Mouse (Mus musculus): ENCODE results near the gene E4f1. TPM values are rescaled to one million over a fixed set of nuclear protein-coding genes. Genes with fewer than 3 reads are reported as not detected.

E4f1 gene
- polyA plus RNA-seq, 1 experiment, result not detected

DNA sequence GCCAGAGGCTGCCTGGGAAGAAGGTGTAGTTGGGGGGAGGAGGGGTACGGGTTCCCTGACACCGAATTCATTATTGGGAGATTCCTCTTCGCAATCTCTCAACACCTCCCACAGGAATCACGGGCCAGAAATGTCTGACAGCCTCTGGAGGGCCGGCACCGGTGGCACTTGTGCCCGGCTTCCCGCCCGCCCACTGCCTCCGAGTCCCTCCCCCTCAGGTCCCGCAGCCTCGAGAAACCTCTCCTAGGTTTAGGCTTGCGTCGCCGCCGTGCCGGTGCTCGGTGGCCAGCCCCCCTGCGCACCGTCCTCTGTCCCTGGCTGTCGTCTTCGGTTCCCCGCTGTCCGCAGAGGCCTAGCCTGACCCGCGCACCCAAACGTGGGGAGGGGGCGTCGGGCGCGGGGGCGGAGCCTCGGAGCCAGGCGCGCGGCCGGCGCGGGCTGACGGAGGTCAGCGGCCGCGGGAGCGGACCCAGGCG lies 18.1 kb upstream of the E4f1 start, which contains the start of gene Caskin1:
TSS of gene Caskin1 (plus strand) at position 416 of the 476 bp plus-strand sequence.
- peak within 1 kb of the TSS; percentile 94 for H3K27ac ChIP-seq (ENCODE audit: insufficient read depth, low read depth, low read length)
- no peak for TF ChIP-seq POLR2A (IDR thresholded peaks at IDR 0.05; ENCODE audit: insufficient read depth, low read depth, low read length)
- TF ChIP-seq CTCF (IDR thresholded peaks at IDR 0.05; ENCODE audit: insufficient read depth, low read depth, low read length), result no peak
- peaks cover 26% of the 10 kb centered on the region for H3K4me1 ChIP-seq (ENCODE audit: control insufficient read depth, insufficient read depth, low read length)
- H3K4me3 ChIP-seq (ENCODE audit: insufficient read depth, low read depth, low read length), result peak within 1 kb of the TSS; percentile 87
- WGBS, result under 1% methylated on average over 45 of the region's 45 CpGs

DNA sequence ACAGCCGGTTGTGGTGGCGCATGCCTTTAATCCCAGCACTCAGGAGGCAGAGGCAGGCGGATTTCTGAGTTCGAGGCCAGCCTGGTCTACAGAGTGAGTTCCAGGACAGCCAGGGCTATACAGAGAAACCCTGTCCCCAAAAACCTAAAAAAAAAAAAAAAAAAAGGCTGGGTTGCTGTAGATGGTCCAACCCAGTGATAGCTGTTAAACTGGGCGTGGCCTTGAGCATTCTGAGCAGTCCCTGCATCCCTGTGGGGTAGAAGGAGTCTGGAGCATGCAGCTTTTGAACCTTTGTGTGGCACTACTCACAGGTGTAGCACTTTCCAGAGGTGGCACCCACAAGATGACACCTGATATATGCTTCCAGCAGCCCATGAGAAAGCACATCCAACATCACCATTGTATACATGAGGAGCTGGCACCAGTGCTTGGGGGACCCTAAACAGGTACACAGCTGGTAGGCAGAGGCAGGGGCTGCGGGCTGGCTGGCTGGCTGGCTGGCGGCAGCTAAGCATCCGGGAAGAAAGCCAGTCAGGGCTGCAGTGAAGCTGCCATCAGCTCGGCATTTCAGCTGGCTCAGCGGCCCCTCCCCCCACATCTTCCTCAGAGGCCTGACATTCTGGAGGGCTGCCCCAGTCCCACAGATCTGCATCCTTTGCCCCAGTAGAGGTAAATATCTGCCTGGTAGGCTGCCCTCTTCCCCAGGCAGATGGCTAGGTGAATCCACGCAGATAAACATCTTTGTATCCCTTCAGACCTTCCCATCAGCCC lies 15.2 kb upstream of the E4f1 start:
- Histone ChIP-seq H3K4me3 (ENCODE audit: insufficient read depth, low read depth, low read length) (no peak overlapping the region), H3K27ac (ENCODE audit: insufficient read depth, low read depth, low read length) (peak overlapping the region; percentile 46), H3K4me1 (ENCODE audit: control insufficient read depth, insufficient read depth, low read length) (peaks cover 20% of the 10 kb centered on the region)
- TF ChIP-seq POLR2A (IDR thresholded peaks at IDR 0.05; ENCODE audit: insufficient read depth, low read depth, low read length), result no peak
- no peak for TF ChIP-seq CTCF (IDR thresholded peaks at IDR 0.05; ENCODE audit: insufficient read depth, low read depth, low read length)
- WGBS, result 39% methylated on average over 11 of the region's 11 CpGs

DNA sequence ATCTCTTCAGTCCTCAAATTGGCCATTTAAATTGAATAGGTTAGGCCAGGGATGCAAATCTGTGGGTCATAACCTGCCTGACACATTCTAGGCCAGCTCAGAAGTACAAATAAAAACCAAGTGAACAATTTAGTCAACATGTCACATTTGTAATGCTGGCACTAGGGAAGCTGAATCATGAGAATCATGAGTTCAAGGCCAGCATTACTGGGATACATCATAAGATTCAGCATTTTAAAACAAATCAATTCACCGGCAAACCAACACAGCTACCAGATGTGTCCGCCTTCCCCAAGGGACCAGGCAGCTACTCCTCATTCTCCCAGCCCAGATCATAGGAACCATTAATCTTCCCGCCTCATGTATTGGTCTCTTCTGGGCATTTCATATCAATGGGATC lies 13.4 kb upstream of the E4f1 start:
- TF ChIP-seq CTCF (IDR thresholded peaks at IDR 0.05; ENCODE audit: insufficient read depth, low read depth, low read length) (no peak), POLR2A (IDR thresholded peaks at IDR 0.05; ENCODE audit: insufficient read depth, low read depth, low read length) (no peak)
- no peak overlapping the region for H3K4me3 ChIP-seq (ENCODE audit: insufficient read depth, low read depth, low read length)
- H3K4me1 ChIP-seq (ENCODE audit: control insufficient read depth, insufficient read depth, low read length), result peaks cover 11% of the 10 kb centered on the region
- WGBS, result 96% methylated on average over 3 of the region's 3 CpGs
- H3K27ac ChIP-seq (ENCODE audit: insufficient read depth, low read depth, low read length), result no peak overlapping the region

DNA sequence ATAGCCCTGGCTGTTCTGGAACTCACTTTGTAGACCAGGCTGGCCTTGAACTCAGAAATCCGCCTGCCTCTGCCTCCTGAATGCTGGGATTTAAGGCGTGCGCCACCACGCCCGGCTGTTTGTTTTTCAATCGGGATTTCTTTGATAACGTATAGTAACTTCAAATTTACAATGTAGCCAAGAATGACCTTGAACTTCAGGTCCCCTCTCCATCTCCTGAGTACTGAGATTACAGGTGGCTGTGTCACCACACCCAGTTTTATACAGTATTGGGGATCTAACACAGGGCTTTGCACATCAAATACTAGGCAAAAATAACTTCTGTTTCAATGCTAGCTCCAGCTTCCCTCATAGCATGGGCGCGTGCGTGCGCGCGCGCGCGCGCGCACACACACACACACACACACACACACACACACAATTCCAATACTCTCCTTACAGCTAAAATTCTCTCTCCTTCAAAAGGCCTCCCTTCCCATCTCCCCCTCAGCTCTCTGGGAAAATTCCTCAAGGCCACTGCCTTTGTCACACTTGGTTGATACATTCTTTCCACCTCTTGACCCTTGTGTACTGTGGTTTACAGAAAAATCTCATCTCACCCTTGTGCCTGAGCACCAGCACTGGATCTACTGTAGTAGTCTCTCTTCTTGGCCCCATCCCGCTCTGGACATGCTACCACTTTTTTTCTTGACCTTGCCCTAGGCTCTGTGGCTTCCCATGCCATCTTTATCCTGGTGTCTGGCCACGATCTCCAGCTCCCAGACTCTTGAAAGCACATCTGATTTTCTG lies 11.1 kb upstream of the E4f1 start:
- H3K4me3 ChIP-seq (ENCODE audit: insufficient read depth, low read depth, low read length), result no peak overlapping the region
- no peak overlapping the region for H3K27ac ChIP-seq (ENCODE audit: insufficient read depth, low read depth, low read length)
- H3K4me1 ChIP-seq (ENCODE audit: control insufficient read depth, insufficient read depth, low read length), result peaks cover 16% of the 10 kb centered on the region
- no peak for TF ChIP-seq CTCF (IDR thresholded peaks at IDR 0.05; ENCODE audit: insufficient read depth, low read depth, low read length)
- TF ChIP-seq POLR2A (IDR thresholded peaks at IDR 0.05; ENCODE audit: insufficient read depth, low read depth, low read length), result no peak
- WGBS, result 97% methylated on average over 20 of the region's 20 CpGs

DNA sequence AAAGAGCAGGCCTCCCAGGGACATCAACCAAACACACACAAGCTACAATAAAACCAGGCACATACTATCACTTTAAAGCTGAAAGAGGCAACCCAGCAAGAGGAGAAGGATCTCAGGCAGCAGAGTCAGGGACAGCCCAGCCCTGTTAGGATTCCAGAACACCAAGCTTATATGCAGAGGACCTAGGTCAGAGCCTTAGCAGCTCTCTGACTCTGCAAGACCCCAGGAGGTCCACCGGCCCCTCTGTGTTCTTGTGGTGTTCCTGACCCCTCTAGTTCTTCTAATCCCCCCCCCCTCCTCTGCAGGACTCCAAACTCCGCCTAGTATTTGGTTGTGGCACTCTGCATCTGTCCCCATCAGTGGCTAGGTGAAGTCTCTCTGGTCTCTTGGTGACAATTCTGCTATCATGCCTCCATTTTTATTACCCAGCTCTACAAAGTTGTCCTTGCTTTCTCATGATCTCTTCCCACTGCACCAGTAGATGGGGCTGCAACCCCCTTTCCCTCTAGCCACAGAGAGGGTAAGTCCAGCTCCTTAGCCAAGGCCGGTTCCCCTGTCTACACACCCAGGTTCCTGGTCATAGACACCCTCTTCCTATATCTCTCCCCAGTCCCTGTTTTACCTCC lies 10.2 kb upstream of the E4f1 start:
- TF ChIP-seq CTCF (IDR thresholded peaks at IDR 0.05; ENCODE audit: insufficient read depth, low read depth, low read length) (no peak), POLR2A (IDR thresholded peaks at IDR 0.05; ENCODE audit: insufficient read depth, low read depth, low read length) (no peak)
- peaks cover 11% of the 10 kb centered on the region for H3K4me1 ChIP-seq (ENCODE audit: control insufficient read depth, insufficient read depth, low read length)
- H3K4me3 ChIP-seq (ENCODE audit: insufficient read depth, low read depth, low read length), result no peak overlapping the region
- 45% methylated on average over 3 of the region's 3 CpGs for WGBS
- no peak overlapping the region for H3K27ac ChIP-seq (ENCODE audit: insufficient read depth, low read depth, low read length)

DNA sequence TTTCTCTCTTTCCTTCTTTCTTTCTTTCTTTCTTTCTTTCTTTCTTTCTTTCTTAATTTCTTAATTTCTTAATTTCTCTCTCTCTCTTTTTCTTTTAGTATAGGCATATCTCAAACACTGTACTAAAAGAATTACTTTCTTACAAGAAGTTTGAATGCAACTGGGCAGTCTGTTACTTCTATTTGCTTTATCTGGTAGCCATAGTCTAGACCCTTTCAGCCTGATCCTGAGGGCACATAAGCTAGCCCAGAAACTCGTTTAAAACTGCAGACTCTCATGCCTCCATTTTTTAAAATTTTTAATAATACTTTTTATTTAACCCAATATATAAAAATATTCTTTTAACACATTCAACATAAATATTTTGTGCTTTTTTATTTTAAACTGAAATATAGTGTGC lies 9.3 kb upstream of the E4f1 start:
- H3K4me1 ChIP-seq (ENCODE audit: control insufficient read depth, insufficient read depth, low read length), result peaks cover 14% of the 10 kb centered on the region
- H3K27ac ChIP-seq (ENCODE audit: insufficient read depth, low read depth, low read length), result no peak overlapping the region
- 13% methylated on average over 1 of the region's 1 CpGs for WGBS
- no peak overlapping the region for H3K4me3 ChIP-seq (ENCODE audit: insufficient read depth, low read depth, low read length)
- TF ChIP-seq POLR2A (IDR thresholded peaks at IDR 0.05; ENCODE audit: insufficient read depth, low read depth, low read length), result no peak
- no peak for TF ChIP-seq CTCF (IDR thresholded peaks at IDR 0.05; ENCODE audit: insufficient read depth, low read depth, low read length)

DNA sequence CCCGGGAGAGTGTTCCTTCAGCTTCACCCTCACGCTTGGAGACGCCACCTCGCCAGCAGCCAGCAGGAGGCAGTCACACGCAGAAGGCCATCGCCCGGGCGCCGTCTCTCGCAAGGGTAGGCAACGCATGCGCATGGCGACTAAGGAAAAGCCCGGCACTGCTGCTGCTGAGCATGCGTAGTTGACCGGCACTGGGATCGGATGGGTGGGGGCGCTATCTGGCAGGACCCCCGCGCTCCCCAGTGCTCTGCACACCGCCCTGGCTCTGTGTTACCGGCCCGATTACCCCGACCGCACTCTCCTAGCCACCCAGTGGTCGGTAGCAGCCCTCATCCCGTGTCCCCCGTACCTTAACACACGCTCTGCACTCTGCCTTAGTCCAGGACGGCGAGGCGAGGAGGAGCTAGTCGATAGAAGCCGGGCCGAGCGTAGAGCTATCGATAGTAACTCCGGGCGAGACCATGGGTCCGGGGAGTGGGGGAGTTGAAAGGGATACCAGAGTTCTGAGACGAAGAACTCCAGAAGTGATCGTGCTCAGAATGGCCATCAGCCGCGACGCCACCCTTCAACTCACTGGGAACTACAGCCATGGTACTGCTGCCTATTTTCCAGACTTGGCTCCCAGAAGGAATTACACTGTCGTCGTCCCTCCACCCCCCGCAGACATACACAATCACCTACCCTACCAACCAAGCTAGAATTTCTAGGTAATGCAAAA lies 8.7 kb upstream of the E4f1 start, which contains the start of gene Mlst8:
TSS of gene Mlst8 (minus strand) at position 416 of the 718 bp plus-strand sequence.
- WGBS, result under 1% methylated on average over 48 of the region's 48 CpGs
- Histone ChIP-seq H3K4me3 (ENCODE audit: insufficient read depth, low read depth, low read length) (peak within 1 kb of the TSS; percentile 79), H3K27ac (ENCODE audit: insufficient read depth, low read depth, low read length) (peak within 1 kb of the TSS; percentile 90), H3K4me1 (ENCODE audit: control insufficient read depth, insufficient read depth, low read length) (peaks cover 20% of the 10 kb centered on the region)
- TF ChIP-seq POLR2A (IDR thresholded peaks at IDR 0.05; ENCODE audit: insufficient read depth, low read depth, low read length) (0 out of 2 replicates have a peak, but pooled peaks have one; percentile 48), CTCF (IDR thresholded peaks at IDR 0.05; ENCODE audit: insufficient read depth, low read depth, low read length) (peak; percentile 96)

DNA sequence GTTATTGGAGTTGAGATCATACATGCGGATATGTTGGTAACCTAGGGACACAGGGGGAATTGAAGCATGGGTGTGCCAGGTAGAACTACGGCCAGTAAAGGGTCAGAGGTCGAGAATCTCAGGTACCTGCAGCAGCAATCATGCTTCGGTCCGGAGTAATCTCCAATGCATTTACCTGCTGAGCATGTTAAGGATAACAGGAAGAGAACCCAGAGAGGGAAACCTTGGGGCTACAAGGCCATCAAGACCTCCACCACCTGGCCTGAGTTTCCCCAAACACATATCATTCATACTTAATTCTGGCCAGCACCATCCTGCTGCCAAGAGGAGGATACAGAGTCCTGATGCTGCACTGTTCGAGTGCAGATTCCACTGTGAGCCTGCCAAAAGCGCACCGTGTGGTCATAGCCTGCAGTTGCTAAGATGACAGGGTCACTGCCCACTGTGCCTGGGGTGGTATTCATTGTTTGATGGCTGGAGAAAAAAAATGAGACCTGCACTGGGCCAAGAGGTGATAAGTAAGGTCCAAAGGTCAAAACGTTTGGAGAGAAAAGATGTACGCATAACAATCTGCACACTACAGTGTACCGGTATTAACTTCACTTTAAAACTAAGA lies 8.0 kb upstream of the E4f1 start:
- H3K4me3 ChIP-seq (ENCODE audit: insufficient read depth, low read depth, low read length), result peak overlapping the region; percentile 79
- H3K27ac ChIP-seq (ENCODE audit: insufficient read depth, low read depth, low read length), result peak overlapping the region; percentile 5; the same call in 1 of the 2 replicates
- 37% methylated on average over 11 of the region's 11 CpGs for whole genome bisulfite sequencing
- H3K4me1 ChIP-seq (ENCODE audit: control insufficient read depth, insufficient read depth, low read length), result peaks cover 24% of the 10 kb centered on the region
- TF ChIP-seq POLR2A (IDR thresholded peaks at IDR 0.05; ENCODE audit: insufficient read depth, low read depth, low read length) (no peak), CTCF (IDR thresholded peaks at IDR 0.05; ENCODE audit: insufficient read depth, low read depth, low read length) (no peak)

All from olfactory bulb, adult 2 months (tissue).